In the genomic region with DNA sequence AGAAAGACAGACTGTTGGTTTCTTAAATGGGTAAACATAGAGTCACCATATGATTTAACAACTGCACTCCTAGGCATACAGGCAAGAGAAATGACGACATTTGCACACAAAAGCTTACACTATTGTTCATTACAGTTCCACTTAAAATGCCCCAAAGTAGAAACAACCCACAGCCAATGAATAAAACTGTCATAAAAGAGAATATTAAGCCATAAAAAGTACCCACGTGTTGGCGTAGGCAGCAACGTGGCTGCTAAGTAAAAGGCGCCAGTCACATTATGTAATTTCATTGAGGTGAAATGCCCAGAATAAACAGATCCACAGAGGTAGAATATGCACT, we compare ENCODE assay signal across 29 mouse cellular contexts.
DNase-seq lines count a peak whose midpoint lies in the region; ATAC-seq lines count a peak whose summit lies in the region.
"Had no signal": no experiment of that assay in that cellular context is flagged by ENCODE, and none has a peak within 500 bp of the region (broad histone marks: within the 10 kb centered on the region; RNA-seq: fewer than 3 reads in every experiment).

No protein-coding gene starts in this region.

- peak; percentile 3 to 35 for DNase-seq in frontal cortex, adult 2 months (ENCODE audit: extremely low spot score in 1 of 2, low spot score in 1 of 2)
- no peak for DNase-seq in frontal cortex, postnatal 10 days (ENCODE audit: low spot score in 2 of 2)
- peak; percentile 59 for DNase-seq in midbrain, embryonic 11.5 days (ENCODE audit: low spot score, missing footprints)
- DNase-seq in brain, adult 2 months (ENCODE audit: low read depth, low spot score) = peak; percentile 62
- DNase-seq in telencephalon, adult 2 months (ENCODE audit: low read depth, low spot score) = peak; percentile 76
- no peak for DNase-seq in urinary bladder, adult 2 months (ENCODE audit: low spot score)
- DNase-seq: adrenal gland, postnatal 10 days; cerebellum, adult 11 months; cerebellum, adult 9-10 months; heart, adult 2 months; heart, postnatal 4 days; kidney, adult 8-10 months; kidney, postnatal 10 days; lung, embryonic 14.5 days; lung, postnatal 14 days; thymus, postnatal 14 days had no signal

- no peaks in the 10 kb centered on the region for H3K9me3 ChIP-seq in midbrain, embryonic 11.5 days (ENCODE audit: control insufficient read depth, low read length)
- H3K9me3 ChIP-seq in midbrain, embryonic 15.5 days = no peaks in the 10 kb centered on the region
- H3K9me3 ChIP-seq: embryonic facial prominence, embryonic 13.5 days; forebrain, embryonic 12.5 days; heart, embryonic 12.5 days; hindbrain, embryonic 13.5 days; limb, embryonic 12.5 days; liver, embryonic 15.5 days; neural tube, embryonic 12.5 days; stomach, embryonic 15.5 days had no signal

- no peaks in the 10 kb centered on the region for H3K36me3 ChIP-seq in midbrain, embryonic 11.5 days (ENCODE audit: control insufficient read depth, insufficient read depth, low read length)
- no peaks in the 10 kb centered on the region for H3K36me3 ChIP-seq in midbrain, embryonic 15.5 days (replicated peaks)
- H3K36me3 ChIP-seq: embryonic facial prominence, embryonic 13.5 days; forebrain, embryonic 12.5 days; heart, embryonic 12.5 days; hindbrain, embryonic 13.5 days; limb, embryonic 12.5 days; liver, embryonic 15.5 days; neural tube, embryonic 12.5 days; stomach, embryonic 15.5 days had no signal

- 90% methylated on average over 5 of the region's 5 CpGs for WGBS in midbrain, embryonic 11.5 days
- 82% methylated on average over 5 of the region's 5 CpGs for WGBS in midbrain, embryonic 15.5 days

- H3K4me3 ChIP-seq in midbrain, embryonic 11.5 days (ENCODE audit: low read depth, low read length) = no peak overlapping the region
- no peak overlapping the region for H3K4me3 ChIP-seq in midbrain, embryonic 15.5 days
- H3K4me3 ChIP-seq: embryonic facial prominence, embryonic 13.5 days; erythroblast, embryonic 14.5 days; forebrain, embryonic 12.5 days; heart, adult 2 months; heart, embryonic 12.5 days; hindbrain, embryonic 13.5 days; limb, embryonic 12.5 days; liver, embryonic 15.5 days; neural tube, embryonic 12.5 days; stomach, embryonic 15.5 days had no signal

- no peaks in the 10 kb centered on the region for H3K4me1 ChIP-seq in midbrain, embryonic 11.5 days (ENCODE audit: control insufficient read depth, insufficient read depth, low read length)
- peaks cover 5% of the 10 kb centered on the region; the same call in 1 of the 2 replicates for H3K4me1 ChIP-seq in midbrain, embryonic 15.5 days
- H3K4me1 ChIP-seq: heart, embryonic 12.5 days; stomach, embryonic 15.5 days had no signal

- H3K27ac ChIP-seq in midbrain, embryonic 11.5 days (ENCODE audit: low read depth, low read length) = no peak overlapping the region
- H3K27ac ChIP-seq in midbrain, embryonic 15.5 days = no peak overlapping the region
- H3K27ac ChIP-seq: embryonic facial prominence, embryonic 13.5 days; forebrain, embryonic 12.5 days; heart, adult 2 months; hindbrain, embryonic 13.5 days; limb, embryonic 12.5 days; liver, embryonic 15.5 days; neural tube, embryonic 12.5 days; stomach, embryonic 15.5 days had no signal

- no peaks in the 10 kb centered on the region for H3K27me3 ChIP-seq in midbrain, embryonic 11.5 days (ENCODE audit: control insufficient read depth, insufficient read depth, low read length)
- H3K27me3 ChIP-seq in midbrain, embryonic 15.5 days (replicated peaks) = no peaks in the 10 kb centered on the region
- H3K27me3 ChIP-seq: heart, embryonic 12.5 days; neural tube, embryonic 12.5 days; Patski; stomach, embryonic 15.5 days had no signal

- ATAC-seq in midbrain, embryonic 11.5 days (ENCODE audit: low FRiP score) = no peak
- ATAC-seq in midbrain, embryonic 15.5 days (replicated peaks) = no peak
- ATAC-seq: intestine, embryonic 16.5 days; midbrain, embryonic 16.5 days had no signal

- no peak overlapping the region for H3K9ac ChIP-seq in midbrain, embryonic 11.5 days (ENCODE audit: low read length)
- no peak overlapping the region for H3K9ac ChIP-seq in midbrain, embryonic 15.5 days
- H3K9ac ChIP-seq: embryonic facial prominence, embryonic 13.5 days; forebrain, embryonic 12.5 days; heart, embryonic 12.5 days; hindbrain, embryonic 13.5 days; limb, embryonic 12.5 days; liver, embryonic 15.5 days; lung, embryonic 14.5 days; neural tube, embryonic 12.5 days; stomach, embryonic 15.5 days had no signal

- no peak overlapping the region for H3K4me2 ChIP-seq in midbrain, embryonic 11.5 days
- no peak overlapping the region for H3K4me2 ChIP-seq in midbrain, embryonic 15.5 days
- H3K4me2 ChIP-seq: embryonic facial prominence, embryonic 13.5 days; forebrain, embryonic 12.5 days; heart, embryonic 12.5 days; limb, embryonic 12.5 days; liver, embryonic 15.5 days; lung, embryonic 14.5 days; stomach, embryonic 15.5 days had no signal

Comparison
In these comparisons a context has a peak if more than half of its experiments do, and no peak if none do; other contexts are left out.
1. DNase-seq: peak in frontal cortex, adult 2 months (2 of 2), midbrain, embryonic 11.5 days (single experiment), brain, adult 2 months (single experiment) and telencephalon, adult 2 months (single experiment); none in frontal cortex, postnatal 10 days (0 of 2) and urinary bladder, adult 2 months (single experiment).